Mouse (Mus musculus) CH12.LX (cell line): Measurements from ENCODE around the gene Git2. TPM values are rescaled to one million over a fixed set of nuclear protein-coding genes. Genes with fewer than 3 reads are reported as not detected.

Source experiments
- DNase-seq: peaks from one replicate; pipeline ENCODE4 v3.0.0-alpha.2; 2013; ENCODE audit errors: extremely low read depth
- H3K27ac ChIP-seq: 2 replicates; pipeline ENCODE4 v1.5.1; 2012; ENCODE audit warnings: low read depth, mild to moderate bottlenecking, control low read depth, moderate library complexity; ENCODE audit not compliant: insufficient read depth
- H3K27me3 ChIP-seq: replicated peaks from 2 replicates; pipeline ENCODE3; 2012; ENCODE audit warnings: inconsistent platforms
- H3K36me3 ChIP-seq, 2 experiments: replicated peaks in 1 of 2; 2 replicates each; pipeline versions ENCODE3 to v1.6.1; 2012; ENCODE audit warnings: inconsistent platforms in 1 of 2, low read length in 1 of 2, mild to moderate bottlenecking in 1 of 2, mixed read lengths in 1 of 2, moderate library complexity in 1 of 2; ENCODE audit not compliant: control insufficient read depth in 1 of 2, insufficient read depth in 1 of 2
- H3K4me1 ChIP-seq, 2 experiments: 2 replicates each; pipeline ENCODE4 v1.6.1; 2012; ENCODE audit warnings: inconsistent platforms in 1 of 2, moderate library complexity in 1 of 2; ENCODE audit not compliant: insufficient read depth in 2 of 2, control insufficient read depth in 1 of 2
- H3K4me2 ChIP-seq: 2 replicates; pipeline ENCODE4 v1.6.1; 2012; ENCODE audit warnings: low read depth, mild to moderate bottlenecking, control low read depth; ENCODE audit not compliant: poor library complexity, insufficient read depth, severe bottlenecking
- H3K4me3 ChIP-seq, 3 experiments: fragments of 150-350 bp in 1 of 3; sonication (generic) in 1 of 3; replicated peaks in 1 of 3; 2 replicates each; pipeline versions ENCODE3 to v1.5.1; 2011 to 2012; ENCODE audit warnings: low read depth in 2 of 3, low read length in 2 of 3, mild to moderate bottlenecking in 2 of 3, moderate library complexity in 2 of 3, control low read depth in 1 of 3, improper control_type of control experiment in 1 of 3, inconsistent platforms in 1 of 3, mixed read lengths in 1 of 3; ENCODE audit not compliant: poor library complexity in 1 of 3
- H3K79me2 ChIP-seq: replicated peaks from 2 replicates; pipeline ENCODE4 v1.6.1; 2012; ENCODE audit warnings: mild to moderate bottlenecking, moderate library complexity; ENCODE audit not compliant: control insufficient read depth, poor library complexity, insufficient read depth, severe bottlenecking; ENCODE audit errors: extremely low read depth
- H3K9ac ChIP-seq: 2 replicates; pipeline ENCODE4 v1.6.1; 2012; ENCODE audit warnings: low read depth, mild to moderate bottlenecking, control low read depth, moderate library complexity; ENCODE audit not compliant: insufficient read depth
- H3K9me3 ChIP-seq: replicated peaks from 2 replicates; pipeline ENCODE3; 2012; ENCODE audit warnings: low read length, inconsistent platforms, mixed read lengths
- CHD1 ChIP-seq: IDR thresholded peaks from 2 replicates; pipeline ENCODE4 v1.6.1; 2012; ENCODE audit warnings: low read depth, low read length, improper control_type of control experiment, inconsistent platforms
- CHD2 ChIP-seq: IDR thresholded peaks from 2 replicates; pipeline ENCODE4 v1.6.1; 2011; ENCODE audit warnings: low read length, improper control_type of control experiment
- CTCF ChIP-seq, 2 experiments: IDR thresholded peaks in 1 of 2; conservative IDR thresholded peaks in 1 of 2; 2 replicates each; pipeline ENCODE4 v1.5.1; 2011 to 2012; ENCODE audit warnings: low read depth in 2 of 2, low read length in 2 of 2, improper control_type of control experiment in 1 of 2, inconsistent platforms in 1 of 2, mild to moderate bottlenecking in 1 of 2, moderate library complexity in 1 of 2
- E2F4 ChIP-seq: IDR thresholded peaks from 2 replicates; pipeline ENCODE4 v1.6.1; 2011; ENCODE audit warnings: low read depth, low read length, improper control_type of control experiment; ENCODE audit not compliant: insufficient replicate concordance
- ELF1 ChIP-seq: IDR thresholded peaks from 2 replicates; pipeline ENCODE4 v1.6.1; 2014; ENCODE audit warnings: low read depth, mild to moderate bottlenecking, inconsistent platforms, low read length, improper control_type of control experiment
- GABPA ChIP-seq: IDR thresholded peaks from 2 replicates; pipeline ENCODE4 v1.6.1; 2012; ENCODE audit warnings: low read depth, low read length, improper control_type of control experiment, inconsistent platforms; ENCODE audit not compliant: insufficient replicate concordance
- IRF4 ChIP-seq: IDR thresholded peaks from 2 replicates; pipeline ENCODE4 v1.6.1; 2014; ENCODE audit warnings: low read depth, mild to moderate bottlenecking, inconsistent platforms, low read length, improper control_type of control experiment
- KAT2A ChIP-seq: IDR thresholded peaks from 2 replicates; pipeline ENCODE4 v1.6.1; 2012; ENCODE audit warnings: low read length, improper control_type of control experiment, inconsistent platforms; ENCODE audit not compliant: insufficient replicate concordance
- MAFK ChIP-seq: IDR thresholded peaks from 2 replicates; pipeline ENCODE4 v1.6.1; 2011; ENCODE audit warnings: low read length, improper control_type of control experiment; ENCODE audit not compliant: insufficient replicate concordance
- MAX ChIP-seq: IDR thresholded peaks from 2 replicates; pipeline ENCODE4 v1.6.1; 2011; ENCODE audit warnings: low read length, improper control_type of control experiment
- MAZ ChIP-seq: IDR thresholded peaks from 2 replicates; pipeline ENCODE4 v1.6.1; 2012; ENCODE audit warnings: low read depth, mild to moderate bottlenecking, inconsistent platforms, low read length, improper control_type of control experiment, moderate library complexity
- MEF2A ChIP-seq: IDR thresholded peaks from 2 replicates; pipeline ENCODE4 v1.6.1; 2014; ENCODE audit warnings: low read depth, mild to moderate bottlenecking, inconsistent platforms, low read length, improper control_type of control experiment, borderline replicate concordance
- MXI1 ChIP-seq: IDR thresholded peaks from 2 replicates; pipeline ENCODE4 v1.6.1; 2011; ENCODE audit warnings: mild to moderate bottlenecking, low read depth, low read length, improper control_type of control experiment
- MYC ChIP-seq: IDR thresholded peaks from 2 replicates; pipeline ENCODE4 v1.6.1; 2011; ENCODE audit warnings: low read depth, mild to moderate bottlenecking, improper control_type of control experiment, low read length
- NELFE ChIP-seq: IDR thresholded peaks from 2 replicates; pipeline ENCODE4 v1.6.1; 2011; ENCODE audit warnings: low read depth, low read length, improper control_type of control experiment
- NRF1 ChIP-seq: IDR thresholded peaks from 2 replicates; pipeline ENCODE4 v1.6.1; 2014; ENCODE audit warnings: low read depth, mild to moderate bottlenecking, inconsistent platforms, low read length, improper control_type of control experiment, moderate library complexity
- POLR2A ChIP-seq: IDR thresholded peaks from 2 replicates; pipeline ENCODE4 v1.6.1; 2011; ENCODE audit warnings: low read depth, mild to moderate bottlenecking, improper control_type of control experiment, low read length
- RAD21 ChIP-seq: IDR thresholded peaks from 2 replicates; pipeline ENCODE4 v1.6.1; 2011; ENCODE audit warnings: low read depth, mild to moderate bottlenecking, low read length, improper control_type of control experiment, moderate library complexity
- RCOR1 ChIP-seq: conservative IDR thresholded peaks from 2 replicates; pipeline ENCODE4 v1.6.1; 2012; ENCODE audit warnings: low read depth, mild to moderate bottlenecking, inconsistent platforms, low read length, improper control_type of control experiment
- SIN3A ChIP-seq: IDR thresholded peaks from 2 replicates; pipeline ENCODE4 v1.6.1; 2012; ENCODE audit warnings: low read length, improper control_type of control experiment, inconsistent platforms
- SMC3 ChIP-seq: IDR thresholded peaks from 2 replicates; pipeline ENCODE4 v1.6.1; 2011; ENCODE audit warnings: low read depth, low read length, improper control_type of control experiment
- TBP ChIP-seq: conservative IDR thresholded peaks from 2 replicates; pipeline ENCODE4 v1.6.1; 2011; ENCODE audit warnings: low read depth, low read length, improper control_type of control experiment
- TCF12 ChIP-seq: IDR thresholded peaks from 2 replicates; pipeline ENCODE4 v1.6.1; 2014; ENCODE audit warnings: low read depth, mild to moderate bottlenecking, inconsistent platforms, low read length, improper control_type of control experiment
- UBTF ChIP-seq: IDR thresholded peaks from 2 replicates; pipeline ENCODE4 v1.6.1; 2012; ENCODE audit warnings: low read depth, mild to moderate bottlenecking, inconsistent platforms, low read length, improper control_type of control experiment, moderate library complexity
- USF1 ChIP-seq: IDR thresholded peaks from 2 replicates; pipeline ENCODE4 v1.6.1; 2014; ENCODE audit warnings: low read depth, mild to moderate bottlenecking, inconsistent platforms, low read length, improper control_type of control experiment
- USF2 ChIP-seq: conservative IDR thresholded peaks from 2 replicates; pipeline ENCODE4 v1.6.1; 2011; ENCODE audit warnings: low read depth, low read length, improper control_type of control experiment
- ZC3H11A ChIP-seq: IDR thresholded peaks from 2 replicates; pipeline ENCODE4 v1.6.1; 2012; ENCODE audit warnings: low read depth, mild to moderate bottlenecking, inconsistent platforms, low read length, improper control_type of control experiment
- ZMIZ1 ChIP-seq: IDR thresholded peaks from 2 replicates; pipeline ENCODE4 v1.6.1; 2012; ENCODE audit warnings: low read depth, mild to moderate bottlenecking, inconsistent platforms, low read length, improper control_type of control experiment
- ZNF384 ChIP-seq: IDR thresholded peaks from 2 replicates; pipeline ENCODE4 v1.6.1; 2012; ENCODE audit warnings: low read depth, low read length, improper control_type of control experiment, inconsistent platforms
- dilution Hi-C: fragments of 300-500 bp; cut with MboI; formaldehyde crosslinking; loops from 2 replicates; pipeline ENCODE4 v1.14.3; 2020; ENCODE audit warnings: low sequenced_read_pairs; ENCODE audit not compliant: extremely low pct_unique_long_range_greater_than_20kb, extremely low pct_ligation_motif_present
- in situ Hi-C: fragments of 300-500 bp; cut with MboI; formaldehyde crosslinking; loops from 3 replicates; pipeline ENCODE4 v1.14.3; 2019; ENCODE audit warnings: low sequenced_read_pairs, low pct_ligation_motif_present, low pct_unique_long_range_greater_than_20kb, mixed read lengths
- polyA plus RNA-seq: library from polyadenylated mRNA; unstranded; fragments of >175 nt; gene quantifications from 2 replicates; pipeline ENCODE4 v1.2.1, GENCODE M21; 2012; ENCODE audit warnings: low read depth; ENCODE audit not compliant: insufficient read length
- total RNA-seq, 2 experiments: library from RNA; depleted of rRNA; stranded (reverse); fragments of 300-350 nt in 1 of 2; fragments of >200 nt in 1 of 2; gene quantifications; 2 replicates each; pipeline ENCODE4 v1.2.3; 2012 to 2014

The Git2 gene
- total and polyA plus RNA-seq, 3 experiments = 12.3 to 29.4 (median 22.1) TPM

DNA sequence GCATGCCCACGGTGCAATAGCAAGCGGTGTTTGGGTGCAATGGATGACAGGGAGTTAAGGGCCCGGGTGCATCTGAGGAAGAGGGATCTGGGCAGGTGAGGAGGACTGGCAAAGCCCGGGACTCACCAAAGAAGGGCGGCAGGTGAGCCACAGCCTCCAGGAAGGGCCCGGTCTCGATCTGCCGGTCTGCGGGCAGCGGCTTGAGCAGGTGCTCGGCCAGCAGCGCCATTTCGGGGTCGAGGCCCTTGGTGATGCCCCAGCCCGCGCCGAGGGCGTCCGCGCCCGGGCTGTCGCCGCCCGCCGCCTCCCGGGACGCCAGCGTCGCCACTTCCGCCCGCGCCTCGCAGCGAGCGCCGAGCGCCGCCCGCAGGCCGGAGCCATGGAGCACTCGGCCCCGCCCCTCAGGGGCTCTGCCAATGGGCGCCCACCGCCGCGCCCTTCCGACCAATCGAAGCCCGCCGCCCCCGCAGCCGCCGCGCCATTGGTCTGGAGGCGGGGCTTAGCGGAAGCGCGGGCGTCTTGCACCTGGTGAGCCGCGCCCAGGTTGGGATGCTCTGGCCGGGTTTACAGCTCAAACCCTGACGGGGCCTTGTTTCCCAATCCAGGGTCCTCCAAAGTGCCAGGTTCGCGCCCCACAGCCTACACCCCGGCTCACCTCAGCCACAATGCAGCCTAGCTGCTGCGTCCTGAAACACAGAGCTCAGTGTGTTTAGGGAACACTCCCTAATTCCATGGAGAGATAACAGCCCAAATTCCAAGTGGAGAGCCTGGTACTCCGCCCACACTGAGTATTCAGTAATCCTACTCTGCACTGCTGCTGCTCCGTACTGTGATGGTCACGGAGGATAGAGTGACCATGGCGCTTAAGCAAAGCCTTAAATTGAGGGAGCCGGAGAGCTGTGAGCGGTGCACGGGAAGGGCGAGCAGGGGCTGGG lies 84.4 kb downstream of the Git2 start, which contains the start of gene Gltp:
Gene Gltp, minus strand, starts transcription at position 352 of the 935 bp plus-strand sequence.
- Histone ChIP-seq H3K9me3 (no peaks in the 10 kb centered on the region), H3K4me3 (peak within 1 kb of the TSS; percentile 79 to 94 (median 89)), H3K27me3 (peaks cover 14% of the 10 kb centered on the region), H3K4me1 (peaks cover 13 to 39% of the 10 kb centered on the region in 2 experiments), H3K36me3 (peaks cover 0 to 18% of the 10 kb centered on the region in 2 experiments), H3K79me2 (no peaks in the 10 kb centered on the region), H3K9ac (peak within 1 kb of the TSS; percentile 76), H3K27ac (no peak within 1 kb of the TSS), H3K4me2 (peak within 1 kb of the TSS; percentile 87)
- no peak for TF ChIP-seq USF2
- TF ChIP-seq TBP = no peak
- no peak for TF ChIP-seq ZNF384
- no peak for TF ChIP-seq UBTF
- TF ChIP-seq CHD1 = no peak
- TF ChIP-seq SMC3 = peak; percentile 18
- TF ChIP-seq CTCF (conservative IDR thresholded peaks at IDR 0.05 in 1 of 2, IDR thresholded peaks at IDR 0.05 in 1 of 2; ENCODE audit: low read depth in 2 of 2, low read length in 2 of 2) = peak in 1 of 2 experiments; percentile 56; a peak in 2 of 4 replicates
- TF ChIP-seq MEF2A = 0 out of 2 replicates have a peak, but pooled peaks have one; percentile 25
- TF ChIP-seq USF1 = no peak
- TF ChIP-seq NELFE = peak; percentile 76
- no peak for TF ChIP-seq MAFK
- no peak for TF ChIP-seq IRF4
- peak; percentile 73 for TF ChIP-seq POLR2A
- TF ChIP-seq MXI1 = no peak; the same call in 1 of the 2 replicates
- no peak for TF ChIP-seq MAZ
- TF ChIP-seq MYC = no peak
- no peak; the same call in 1 of the 2 replicates for TF ChIP-seq NRF1
- TF ChIP-seq SIN3A = no peak
- TF ChIP-seq CHD2 = peak; percentile 87
- TF ChIP-seq E2F4 = no peak
- no peak for TF ChIP-seq MAX
- no peak for TF ChIP-seq ZC3H11A
- peak; percentile 90 for TF ChIP-seq ELF1
- TF ChIP-seq ZMIZ1 = peak; percentile 48; the same call in 1 of the 2 replicates
- TF ChIP-seq RAD21 = peak; percentile 20
- TF ChIP-seq KAT2A = 0 out of 2 replicates have a peak, but pooled peaks have one; percentile 31
- peak; percentile 68; the same call in 1 of the 2 replicates for TF ChIP-seq TCF12
- no peak for TF ChIP-seq GABPA
- no peak for TF ChIP-seq RCOR1
- in situ Hi-C loops = loop anchor here (5.0 kb wide), 1 partner anchor 59 kb away; no protein-coding TSS in a partner anchor
- dilution Hi-C loops = no loop called here
- peak; percentile 91 for DNase-seq
